Mouse (Mus musculus) gastrocnemius, postnatal 36 days (tissue): Measurements from ENCODE around the gene Six1. TPM values are rescaled to one million over a fixed set of nuclear protein-coding genes. Genes with fewer than 3 reads are reported as not detected.
"Not testable (repeated sequence)": the region's sequence is repeated elsewhere in the genome, so short reads cannot be mapped to it uniquely, and the experiment has no call there.

Experiments used
- DNase-seq, 2 experiments: peaks; one replicate each; pipeline ENCODE4 v3.0.0; 2022
- intact Hi-C: fragments of 180-260 bp; cut with DNase I; formaldehyde crosslinking; loops from one replicate; pipeline ENCODE4 v1.15.1; 2025
- long read RNA-seq, 2 experiments: library from polyadenylated mRNA; stranded (forward); transcript quantifications; one replicate each; pipeline ENCODE4 v2.0.0; 2021
- total RNA-seq, 2 experiments: library from RNA; stranded (reverse); gene quantifications; 2 replicates each; pipeline ENCODE4 v1.2.3; 2021

Six1 gene
- total RNA-seq: 10 to 100 TPM; 52.0 to 59.0 TPM
- long read RNA-seq, experiment 1, transcript Six1-201 (2 exons, 3,316 nt): major isoform, 9 of 20 reads
- long read RNA-seq, experiment 1, partial matches to known transcripts: 1 of 20 reads
- long read RNA-seq, experiment 1, other reads (novel, unspliced or antisense): 10 of 20 reads
- long read RNA-seq, experiment 2, transcript Six1-201 (2 exons, 3,316 nt): major isoform, 24 of 51 reads
- long read RNA-seq, experiment 2, partial matches to known transcripts: 0 of 51 reads
- long read RNA-seq, experiment 2, other reads (novel, unspliced or antisense): 27 of 51 reads

GRCm38 (mm10) chr12:73053668-73054241, at the start of gene Six1:
Gene Six1 (minus strand): TSS chr12:73053887.
- intact Hi-C loops: loop anchor here (2.0 to 10.0 kb wide), 4 partner anchors 59 to 391 kb away; partner anchors contain the start of gene Six4
- DNase-seq: peak; percentile 81 to 91

GRCm38 (mm10) chr12:73098593-73098992, 44.9 kb upstream of the Six1 start:
- intact Hi-C loops: no loop called here
- no peak for DNase-seq

- intact Hi-C loops, DNase-seq: not testable (repeated sequence)
Observed at GRCm38 (mm10) chr12:73096177-73096576, 42.5 kb upstream of the Six1 start.

GRCm38 (mm10) chr12:73094605-73095004, 40.9 kb upstream of the Six1 start:
- DNase-seq: no peak
- intact Hi-C loops: no loop called here

- DNase-seq: no peak
- intact Hi-C loops: no loop called here
Observed at GRCm38 (mm10) chr12:73094189-73094588, 40.5 kb upstream of the Six1 start.

- intact Hi-C loops: no loop called here
- DNase-seq: no peak
Observed at GRCm38 (mm10) chr12:73090672-73091335, 37.1 kb upstream of the Six1 start.

- intact Hi-C loops: no loop called here
- no peak for DNase-seq
Observed at GRCm38 (mm10) chr12:73088911-73089310, 35.2 kb upstream of the Six1 start.

- intact Hi-C loops: no loop called here
- no peak for DNase-seq
Observed at GRCm38 (mm10) chr12:73088500-73088899, 34.8 kb upstream of the Six1 start.

GRCm38 (mm10) chr12:73087086-73087485, 33.4 kb upstream of the Six1 start:
- intact Hi-C loops: no loop called here
- no peak for DNase-seq

- DNase-seq: no peak
- intact Hi-C loops: no loop called here
Observed at GRCm38 (mm10) chr12:73085739-73086630, 32.3 kb upstream of the Six1 start.

GRCm38 (mm10) chr12:73083773-73084172, 30.1 kb upstream of the Six1 start:
- intact Hi-C loops: no loop called here
- DNase-seq: no peak

GRCm38 (mm10) chr12:73081828-73082227, 28.1 kb upstream of the Six1 start:
- DNase-seq, intact Hi-C loops: not testable (repeated sequence)

- no peak for DNase-seq
- intact Hi-C loops: no loop called here
Observed at GRCm38 (mm10) chr12:73060805-73061410, 7.2 kb upstream of the Six1 start.

- intact Hi-C loops: loop anchor here (10.0 kb wide), 3 partner anchors 147 to 387 kb away; no protein-coding TSS in a partner anchor
- DNase-seq: no peak
Observed at GRCm38 (mm10) chr12:73057492-73057891, 3.8 kb upstream of the Six1 start.

- DNase-seq: no peak
- intact Hi-C loops: loop anchor here (10.0 kb wide), 3 partner anchors 149 to 389 kb away; no protein-coding TSS in a partner anchor
Observed at GRCm38 (mm10) chr12:73055451-73055850, 1.8 kb upstream of the Six1 start.

GRCm38 (mm10) chr12:73054576-73055185, 994 bp upstream of the Six1 start:
- intact Hi-C loops: loop anchor here (10.0 kb wide), 3 partner anchors 150 to 390 kb away; no protein-coding TSS in a partner anchor
- DNase-seq: no peak

GRCm38 (mm10) chr12:73052651-73053591, 766 bp downstream of the Six1 start:
- intact Hi-C loops: loop anchor here (2.0 to 10.0 kb wide), 4 partner anchors 60 to 392 kb away; partner anchors contain the start of gene Six4
- DNase-seq: peak; percentile 23 to 46

- peak in 1 of 2 experiments; percentile 45 for DNase-seq
- intact Hi-C loops: loop anchor here (2.0 to 10.0 kb wide), 4 partner anchors 61 to 393 kb away; partner anchors contain the start of gene Six4
Observed at GRCm38 (mm10) chr12:73052036-73052650, 1.5 kb downstream of the Six1 start.
